Mouse (Mus musculus): ENCODE results near the gene Syne3. TPM values are rescaled to one million over a fixed set of nuclear protein-coding genes. Genes with fewer than 3 reads are reported as not detected.

The Syne3 gene
- total and polyA plus RNA-seq, 3 experiments: 2.3 to 8.5 (median 7.0) TPM

GRCm38 (mm10) chr12:104882061-104882460 lies 127.5 kb downstream of the Syne3 start:
- no peak overlapping the region for H3K4me3 ChIP-seq
- no peaks in the 10 kb centered on the region for H3K36me3 ChIP-seq (ENCODE audit: control insufficient read depth, insufficient read depth, low read length)
- no peaks in the 10 kb centered on the region for H3K4me1 ChIP-seq (ENCODE audit: control insufficient read depth, insufficient read depth, low read length)
- H3K79me2 ChIP-seq (replicated peaks; ENCODE audit: control insufficient read depth, insufficient read depth, low read length): no peaks in the 10 kb centered on the region
- no peak for DNase-seq
- H3K27ac ChIP-seq: no peak overlapping the region
- intact Hi-C loops (cut with DNase I): no loop called here
- no peaks in the 10 kb centered on the region for H3K27me3 ChIP-seq (ENCODE audit: control insufficient read depth, insufficient read depth, low read length)
- H3K9ac ChIP-seq (ENCODE audit: low read depth, low read length): no peak overlapping the region
- WGBS: 61% methylated on average over 2 of the region's 2 CpGs
- TF ChIP-seq CTCF (IDR thresholded peaks at IDR 0.05) (no peak), EP300 (IDR thresholded peaks at IDR 0.05; ENCODE audit: insufficient read depth, low read depth, low read length) (no peak), POLR2A (IDR thresholded peaks at IDR 0.05; ENCODE audit: insufficient read depth, low read depth, low read length) (no peak)

GRCm38 (mm10) chr12:104881518-104882060 lies 128.0 kb downstream of the Syne3 start:
- Histone ChIP-seq H3K4me3 (no peak overlapping the region), H3K27me3 (ENCODE audit: control insufficient read depth, insufficient read depth, low read length) (no peaks in the 10 kb centered on the region), H3K4me1 (ENCODE audit: control insufficient read depth, insufficient read depth, low read length) (no peaks in the 10 kb centered on the region), H3K9ac (ENCODE audit: low read depth, low read length) (no peak overlapping the region), H3K79me2 (replicated peaks; ENCODE audit: control insufficient read depth, insufficient read depth, low read length) (no peaks in the 10 kb centered on the region), H3K36me3 (ENCODE audit: control insufficient read depth, insufficient read depth, low read length) (no peaks in the 10 kb centered on the region), H3K27ac (no peak overlapping the region)
- DNase-seq: no peak
- intact Hi-C loops (cut with DNase I): no loop called here
- TF ChIP-seq POLR2A (IDR thresholded peaks at IDR 0.05; ENCODE audit: insufficient read depth, low read depth, low read length) (no peak), CTCF (IDR thresholded peaks at IDR 0.05) (no peak), EP300 (IDR thresholded peaks at IDR 0.05; ENCODE audit: insufficient read depth, low read depth, low read length) (no peak)
- WGBS: 74% methylated on average over 4 of the region's 4 CpGs

- intact Hi-C loops (cut with DNase I): no loop called here
- no peak for DNase-seq
- TF ChIP-seq POLR2A (IDR thresholded peaks at IDR 0.05; ENCODE audit: insufficient read depth, low read depth, low read length): no peak
- TF ChIP-seq CTCF (IDR thresholded peaks at IDR 0.05): no peak
- TF ChIP-seq EP300 (IDR thresholded peaks at IDR 0.05; ENCODE audit: insufficient read depth, low read depth, low read length): no peak
- no peaks in the 10 kb centered on the region for H3K27me3 ChIP-seq (ENCODE audit: control insufficient read depth, insufficient read depth, low read length)
- H3K4me1 ChIP-seq (ENCODE audit: control insufficient read depth, insufficient read depth, low read length): no peaks in the 10 kb centered on the region
- no peak overlapping the region for H3K9ac ChIP-seq (ENCODE audit: low read depth, low read length)
- H3K36me3 ChIP-seq (ENCODE audit: control insufficient read depth, insufficient read depth, low read length): no peaks in the 10 kb centered on the region
- H3K4me3 ChIP-seq: no peak overlapping the region
- no peak overlapping the region for H3K27ac ChIP-seq
- WGBS: 88% methylated on average over 12 of the region's 12 CpGs
- no peaks in the 10 kb centered on the region for H3K79me2 ChIP-seq (replicated peaks; ENCODE audit: control insufficient read depth, insufficient read depth, low read length)
Observed at GRCm38 (mm10) chr12:104880367-104880766, 129.2 kb downstream of the Syne3 start.

Small RNAs within 50 kb of the gene (microRNA-seq; reads per million reads assigned to microRNA genes)
- gene Mir3069: 1.2 to 2.2 reads per million in 2 experiments

Other genes with a start within 250 kb of the Syne3 start
- 1 to 10 TPM; 2.5 to 3.2 TPM for gene Clmn, start 144.7 kb downstream of the Syne3 start, total RNA-seq (2021)
- 1.0 and 1.1 TPM in 2 replicates for gene Clmn, start 144.7 kb downstream of the Syne3 start, polyA plus RNA-seq (2012; rRNA removed)
- 10 to 100 TPM; 86.5 to 94.7 TPM for gene Glrx5, start 22.9 kb upstream of the Syne3 start, total RNA-seq (2021)
- 103 and 104 TPM in 2 replicates for gene Glrx5, start 22.9 kb upstream of the Syne3 start, polyA plus RNA-seq (2012; rRNA removed)
- gene Tcl1b2, start 136.2 kb upstream of the Syne3 start, total RNA-seq (2021): not detected
- gene Tcl1b2, start 136.2 kb upstream of the Syne3 start, polyA plus RNA-seq (2012; rRNA removed): not detected in 2 replicates
- not detected for gene Tcl1b1, start 149.9 kb upstream of the Syne3 start, total RNA-seq (2021)
- not detected in 2 replicates for gene Tcl1b1, start 149.9 kb upstream of the Syne3 start, polyA plus RNA-seq (2012; rRNA removed)
- gene Tcl1b5, start 166.5 kb upstream of the Syne3 start, total RNA-seq (2021): not detected
- not detected in 2 replicates for gene Tcl1b5, start 166.5 kb upstream of the Syne3 start, polyA plus RNA-seq (2012; rRNA removed)
- gene Tcl1b3, start 181.2 kb upstream of the Syne3 start, total RNA-seq (2021): not detected
- not detected in 2 replicates for gene Tcl1b3, start 181.2 kb upstream of the Syne3 start, polyA plus RNA-seq (2012; rRNA removed)
- not detected for gene Tcl1b4, start 192.1 kb upstream of the Syne3 start, total RNA-seq (2021)
- gene Tcl1b4, start 192.1 kb upstream of the Syne3 start, polyA plus RNA-seq (2012; rRNA removed): not detected in 2 replicates
- not detected for gene Tcl1, start 213.0 kb upstream of the Syne3 start, total RNA-seq (2021)
- gene Tcl1, start 213.0 kb upstream of the Syne3 start, polyA plus RNA-seq (2012; rRNA removed): not detected in 2 replicates